Mouse (Mus musculus) intestine, embryonic 15.5 days (tissue): ENCODE data around the gene Zfp398. TPM values are rescaled to one million over a fixed set of nuclear protein-coding genes. Genes with fewer than 3 reads are reported as not detected.
"Not testable (repeated sequence)": the region's sequence is repeated elsewhere in the genome, so short reads cannot be mapped to it uniquely, and the experiment has no call there.

ENCODE experiments used
- ATAC-seq: fragments of 200-750 bp; cut with Nextera tagmentation; 2 replicates; pipeline ENCODE4 v1.8.0; 2017; ENCODE audit warnings: moderate TSS enrichment, moderate library complexity
- H3K27ac ChIP-seq: fragments of 300-500 bp; sonication (generic); 2 replicates; pipeline ENCODE4 v1.5.1; 2015; ENCODE audit warnings: mild to moderate bottlenecking, inconsistent platforms
- H3K27me3 ChIP-seq: fragments of 300-500 bp; sonication (generic); replicated peaks from 2 replicates; pipeline ENCODE4 v1.6.1; 2015; ENCODE audit warnings: inconsistent platforms
- H3K36me3 ChIP-seq: fragments of 300-500 bp; sonication (generic); 2 replicates; pipeline ENCODE4 v1.6.1; 2015; ENCODE audit warnings: inconsistent platforms
- H3K4me1 ChIP-seq: fragments of 300-500 bp; sonication (generic); replicated peaks from 2 replicates; pipeline ENCODE4 v1.6.1; 2015; ENCODE audit warnings: inconsistent platforms
- H3K4me2 ChIP-seq: fragments of 300-500 bp; sonication (generic); replicated peaks from 2 replicates; pipeline ENCODE4 v1.6.1; 2015; ENCODE audit warnings: mild to moderate bottlenecking, inconsistent platforms
- H3K4me3 ChIP-seq: fragments of 300-500 bp; sonication (generic); replicated peaks from 2 replicates; pipeline ENCODE4 v1.5.1; 2015; ENCODE audit warnings: inconsistent platforms
- H3K9ac ChIP-seq: fragments of 300-500 bp; sonication (generic); 2 replicates; pipeline ENCODE4 v1.6.1; 2015; ENCODE audit warnings: inconsistent platforms
- H3K9me3 ChIP-seq: fragments of 300-500 bp; sonication (generic); 2 replicates; pipeline ENCODE4 v1.6.1; 2016; ENCODE audit warnings: inconsistent platforms
- WGBS: fragments of 180-500 bp; shearing (Covaris S2); methylation state at CpG from one replicate; pipeline ENCODE4 v1.1.7; 2015; 5-methylcytosine and 5-hydroxymethylcytosine counted together
- polyA plus RNA-seq: library from polyadenylated mRNA; unstranded; fragments of >200 nt; fragmentation: Nextera tagmentation; extraction: Ambion mirVana; gene quantifications from 2 replicates; pipeline ENCODE4 v1.2.1, GENCODE M21; 2015

The Zfp398 gene
- polyA plus RNA-seq, 1 experiment from 2014 or later: 6.8 TPM

GRCm38 (mm10) chr6:47830104-47831078 lies 5.1 kb upstream of the Zfp398 start, which contains the start of gene Zfp786:
Zfp786 (minus strand) TSS chr6:47830867.
- H3K9me3 ChIP-seq: no peaks in the 10 kb centered on the region
- ATAC-seq: peak; percentile 94
- peak within 1 kb of the TSS; percentile 85 for H3K9ac ChIP-seq
- no peaks in the 10 kb centered on the region for H3K27me3 ChIP-seq
- H3K4me1 ChIP-seq: peaks cover 4% of the 10 kb centered on the region; the same call in 1 of the 2 replicates
- peak within 1 kb of the TSS; percentile 78 for H3K27ac ChIP-seq
- H3K36me3 ChIP-seq: no peaks in the 10 kb centered on the region
- peak within 1 kb of the TSS; percentile 66 for H3K4me2 ChIP-seq
- H3K4me3 ChIP-seq: peak within 1 kb of the TSS; percentile 94
- 1% methylated on average over 64 of the region's 64 CpGs for WGBS

GRCm38 (mm10) chr6:47832220-47832619 lies 3.2 kb upstream of the Zfp398 start:
- no peak overlapping the region for H3K4me3 ChIP-seq
- no peaks in the 10 kb centered on the region for H3K27me3 ChIP-seq
- no peaks in the 10 kb centered on the region for H3K36me3 ChIP-seq
- H3K9ac ChIP-seq: no peak overlapping the region
- no peak for ATAC-seq
- no peaks in the 10 kb centered on the region for H3K9me3 ChIP-seq
- peaks cover 4% of the 10 kb centered on the region; the same call in 1 of the 2 replicates for H3K4me1 ChIP-seq
- 89% methylated on average over 1 of the region's 1 CpGs for WGBS
- H3K4me2 ChIP-seq: no peak overlapping the region
- no peak overlapping the region for H3K27ac ChIP-seq

GRCm38 (mm10) chr6:47835984-47836521 lies 592 bp downstream of the Zfp398 start:
- Histone ChIP-seq H3K36me3 (no peaks in the 10 kb centered on the region), H3K27me3 (no peaks in the 10 kb centered on the region), H3K4me3 (peak overlapping the region; percentile 90), H3K27ac (peak overlapping the region; percentile 97), H3K4me2 (peak overlapping the region; percentile 57), H3K9ac (peak overlapping the region; percentile 92), H3K4me1 (no peaks in the 10 kb centered on the region; the same call in 1 of the 2 replicates), H3K9me3 (no peaks in the 10 kb centered on the region)
- WGBS: under 1% methylated on average over 49 of the region's 49 CpGs
- peak; percentile 78 for ATAC-seq

- no peak overlapping the region for H3K4me3 ChIP-seq
- H3K27ac ChIP-seq: no peak overlapping the region
- ATAC-seq: no peak
- H3K9me3 ChIP-seq: no peaks in the 10 kb centered on the region
- no peaks in the 10 kb centered on the region for H3K27me3 ChIP-seq
- no peaks in the 10 kb centered on the region; the same call in 1 of the 2 replicates for H3K4me1 ChIP-seq
- no peak overlapping the region for H3K4me2 ChIP-seq
- H3K36me3 ChIP-seq: no peaks in the 10 kb centered on the region
- WGBS: 67% methylated on average over 2 of the region's 2 CpGs
- H3K9ac ChIP-seq: no peak overlapping the region
Measured at GRCm38 (mm10) chr6:47837630-47838029, 2.2 kb downstream of the Zfp398 start.

- Histone ChIP-seq H3K27me3 (no peaks in the 10 kb centered on the region), H3K4me3 (no peak overlapping the region), H3K36me3 (no peaks in the 10 kb centered on the region), H3K9me3 (no peaks in the 10 kb centered on the region), H3K27ac (no peak overlapping the region), H3K4me2 (no peak overlapping the region), H3K9ac (no peak overlapping the region), H3K4me1 (no peaks in the 10 kb centered on the region; the same call in 1 of the 2 replicates)
- 96% methylated on average over 1 of the region's 1 CpGs for WGBS
- ATAC-seq: no peak
Measured at GRCm38 (mm10) chr6:47841077-47841476, 5.6 kb downstream of the Zfp398 start.

GRCm38 (mm10) chr6:47841831-47842230 lies 6.4 kb downstream of the Zfp398 start:
- H3K27me3 ChIP-seq: no peaks in the 10 kb centered on the region
- no peak overlapping the region for H3K27ac ChIP-seq
- H3K4me3 ChIP-seq: no peak overlapping the region
- ATAC-seq: no peak
- 94% methylated on average over 2 of the region's 2 CpGs for WGBS
- no peaks in the 10 kb centered on the region for H3K36me3 ChIP-seq
- no peaks in the 10 kb centered on the region; the same call in 1 of the 2 replicates for H3K4me1 ChIP-seq
- no peak overlapping the region for H3K9ac ChIP-seq
- no peak overlapping the region for H3K4me2 ChIP-seq
- no peaks in the 10 kb centered on the region for H3K9me3 ChIP-seq

- no peak overlapping the region for H3K9ac ChIP-seq
- no peak overlapping the region for H3K4me2 ChIP-seq
- ATAC-seq: no peak
- no peaks in the 10 kb centered on the region for H3K36me3 ChIP-seq
- no peaks in the 10 kb centered on the region for H3K9me3 ChIP-seq
- H3K4me1 ChIP-seq: no peaks in the 10 kb centered on the region; the same call in 1 of the 2 replicates
- no peaks in the 10 kb centered on the region for H3K27me3 ChIP-seq
- H3K27ac ChIP-seq: no peak overlapping the region
- 85% methylated on average over 1 of the region's 1 CpGs for WGBS
- H3K4me3 ChIP-seq: no peak overlapping the region
Measured at GRCm38 (mm10) chr6:47842337-47842736, 6.9 kb downstream of the Zfp398 start.

GRCm38 (mm10) chr6:47845779-47846178 lies 10.3 kb downstream of the Zfp398 start:
- no peaks in the 10 kb centered on the region for H3K27me3 ChIP-seq
- H3K9ac ChIP-seq: no peak overlapping the region
- H3K4me1 ChIP-seq: no peaks in the 10 kb centered on the region
- H3K4me2 ChIP-seq: no peak overlapping the region
- peak; percentile 77 for ATAC-seq
- H3K9me3 ChIP-seq: no peaks in the 10 kb centered on the region
- H3K27ac ChIP-seq: no peak overlapping the region
- H3K4me3 ChIP-seq: no peak overlapping the region
- no peaks in the 10 kb centered on the region for H3K36me3 ChIP-seq

GRCm38 (mm10) chr6:47857241-47857640 lies 21.8 kb downstream of the Zfp398 start:
- H3K4me2 ChIP-seq: no peak overlapping the region
- no peaks in the 10 kb centered on the region for H3K9me3 ChIP-seq
- peaks cover 3% of the 10 kb centered on the region; the same call in 1 of the 2 replicates for H3K36me3 ChIP-seq
- no peak overlapping the region for H3K27ac ChIP-seq
- WGBS: 93% methylated on average over 6 of the region's 6 CpGs
- H3K4me1 ChIP-seq: no peaks in the 10 kb centered on the region
- no peaks in the 10 kb centered on the region for H3K27me3 ChIP-seq
- ATAC-seq: no peak
- no peak overlapping the region for H3K9ac ChIP-seq
- H3K4me3 ChIP-seq: no peak overlapping the region

GRCm38 (mm10) chr6:47857729-47858128 lies 22.3 kb downstream of the Zfp398 start:
- not testable (repeated sequence) for ATAC-seq

GRCm38 (mm10) chr6:47872266-47872665 lies 36.8 kb downstream of the Zfp398 start:
- Histone ChIP-seq H3K27ac (no peak overlapping the region), H3K4me3 (no peak overlapping the region), H3K9me3 (no peaks in the 10 kb centered on the region), H3K4me1 (no peaks in the 10 kb centered on the region), H3K36me3 (no peaks in the 10 kb centered on the region), H3K9ac (no peak overlapping the region), H3K27me3 (no peaks in the 10 kb centered on the region), H3K4me2 (no peak overlapping the region)
- ATAC-seq: no peak
- WGBS: 86% methylated on average over 5 of the region's 5 CpGs

More at GRCm38 (mm10) chr6:47857729-47858128, 22.3 kb downstream of the Zfp398 start:
- H3K9ac ChIP-seq, H3K4me2 ChIP-seq, H3K27ac ChIP-seq, H3K9me3 ChIP-seq, H3K36me3 ChIP-seq, H3K4me3 ChIP-seq, H3K27me3 ChIP-seq, H3K4me1 ChIP-seq: not testable (repeated sequence)
- 85% methylated on average over 3 of the region's 3 CpGs for WGBS

GRCm38 (mm10) chr6:47877058-47877457 lies 41.6 kb downstream of the Zfp398 start, which contains the start of gene Zfp282:
Zfp282 (plus strand) TSS chr6:47877204.
- Histone ChIP-seq H3K4me1 (peaks cover 15% of the 10 kb centered on the region), H3K36me3 (peaks cover 14% of the 10 kb centered on the region), H3K9ac (peak within 1 kb of the TSS; percentile 96), H3K4me2 (peak within 1 kb of the TSS; percentile 78), H3K27me3 (no peaks in the 10 kb centered on the region), H3K27ac (peak within 1 kb of the TSS; percentile 99), H3K4me3 (peak within 1 kb of the TSS; percentile 98), H3K9me3 (no peaks in the 10 kb centered on the region)
- no peak for ATAC-seq
- WGBS: 4% methylated on average over 9 of the region's 9 CpGs
